Mouse (Mus musculus): ENCODE measurements at regions not wholly inside any gene's neighbourhood (a gene's known extent, or its start where the extent isn't known, plus 50 kb on each side); places are given as distances from the start of the nearest gene placed in this dataset.
A peak's percentile ranks its signal among the peaks of the same experiment; 100 is the strongest.

DNA sequence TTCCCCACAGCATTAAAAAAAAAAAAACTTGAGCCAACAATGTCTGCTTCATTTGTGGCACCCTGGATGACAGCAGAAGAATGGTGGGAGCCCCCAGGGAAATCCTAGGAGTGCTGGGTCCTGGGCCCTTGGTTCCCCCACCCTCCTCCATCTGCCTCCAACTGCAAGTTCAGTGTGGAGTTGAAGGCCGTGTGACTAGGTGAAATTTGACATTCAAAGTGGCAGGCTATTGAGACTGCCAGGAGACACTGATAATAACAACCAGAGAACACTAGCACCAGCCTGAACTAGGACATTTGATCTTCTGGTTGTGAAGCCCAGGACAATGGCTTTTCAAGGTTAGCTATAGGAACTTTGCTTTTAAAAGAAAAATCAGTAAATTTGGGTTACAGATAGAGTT is 74.0 kb downstream of the Adamts15 start:
- no peak overlapping the region for H3K27ac ChIP-seq (replicated peaks; ENCODE audit: low read depth, low read length)
- H3K4me3 ChIP-seq (ENCODE audit: insufficient read depth, low read depth, low read length) = no peak overlapping the region
- no peaks in the 10 kb centered on the region for H3K4me1 ChIP-seq (ENCODE audit: control insufficient read depth, insufficient read depth, insufficient read length, low read length)

DNA sequence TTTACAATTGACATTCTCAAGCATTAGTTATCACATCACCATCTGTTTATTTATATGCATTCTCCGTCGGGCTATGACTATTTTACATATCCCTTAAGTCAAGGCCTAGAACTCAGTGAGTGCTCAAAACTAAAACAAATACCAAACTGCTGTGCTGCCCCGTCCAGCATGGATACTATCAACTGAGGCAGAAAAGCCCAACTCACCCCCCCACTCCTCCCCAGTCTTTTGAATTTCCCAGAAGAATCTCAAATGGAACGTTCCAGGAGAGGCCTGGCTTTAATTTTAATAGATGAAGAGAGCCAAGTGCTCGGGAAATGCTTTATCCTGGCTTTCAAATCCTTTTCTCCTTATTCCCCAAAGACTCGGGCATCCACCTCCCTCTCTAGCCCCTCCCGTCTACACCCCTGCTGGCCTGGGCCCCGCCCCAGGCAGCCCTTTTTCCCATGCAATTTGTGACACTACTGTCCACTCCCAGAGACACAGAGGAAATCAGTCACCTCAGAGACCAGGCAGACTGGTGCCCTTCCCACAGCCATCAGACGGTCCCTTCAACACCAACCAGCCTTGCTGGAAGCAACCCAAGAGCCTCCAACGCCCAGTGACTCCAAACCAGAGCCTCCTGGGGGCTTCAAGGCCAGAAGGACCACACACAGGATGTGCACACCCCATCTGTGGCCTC is 76.5 kb downstream of the Adamts15 start:
- Histone ChIP-seq H3K4me1 (ENCODE audit: control insufficient read depth, insufficient read depth, insufficient read length, low read length) (no peaks in the 10 kb centered on the region), H3K4me3 (ENCODE audit: insufficient read depth, low read depth, low read length) (no peak overlapping the region), H3K27ac (replicated peaks; ENCODE audit: low read depth, low read length) (no peak overlapping the region)

DNA sequence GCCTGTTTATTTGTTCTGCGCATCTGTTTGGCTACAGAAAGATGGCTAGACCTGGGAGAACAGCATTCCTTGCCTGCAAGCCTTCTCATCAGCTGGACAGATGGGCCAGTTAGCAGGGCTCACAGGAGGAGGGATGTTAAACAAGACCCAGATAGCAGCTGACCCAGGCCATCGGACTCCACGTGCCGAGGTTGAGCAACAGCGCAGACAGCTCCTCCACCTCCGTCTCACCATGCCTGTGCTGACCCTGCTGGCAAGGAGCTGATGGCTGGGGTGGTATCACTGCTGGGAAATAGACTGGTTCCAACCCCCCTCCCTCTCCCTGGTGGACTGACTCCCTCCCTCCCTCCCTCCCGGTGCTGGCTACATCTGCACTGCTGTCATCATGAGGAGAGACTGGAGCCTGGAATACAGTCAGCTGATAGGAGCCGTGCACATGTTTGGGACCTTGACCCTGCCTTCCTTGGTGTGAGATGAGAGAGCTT is 78.1 kb downstream of the Adamts15 start:
- Histone ChIP-seq H3K27ac (replicated peaks; ENCODE audit: low read depth, low read length) (no peak overlapping the region), H3K4me1 (ENCODE audit: control insufficient read depth, insufficient read depth, insufficient read length, low read length) (no peaks in the 10 kb centered on the region), H3K4me3 (ENCODE audit: insufficient read depth, low read depth, low read length) (no peak overlapping the region)

DNA sequence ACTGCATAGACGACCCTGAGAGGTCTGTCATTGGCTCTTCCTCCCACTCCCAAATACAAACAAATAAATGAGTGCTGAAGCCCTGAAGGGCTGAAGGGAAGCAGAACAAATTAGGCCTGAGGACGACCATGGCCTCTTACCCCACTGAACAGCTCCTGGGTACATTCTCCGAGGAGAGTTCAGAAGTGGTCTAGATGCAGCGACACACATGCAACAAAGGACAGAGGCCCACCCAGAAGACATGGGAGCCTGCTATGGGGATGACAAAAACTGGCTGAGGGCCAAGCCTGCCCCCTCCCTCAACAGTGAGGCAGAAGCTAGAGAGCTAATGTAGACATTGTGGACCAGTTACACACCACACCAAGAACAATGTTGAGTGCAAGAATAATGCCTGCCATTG is 87.3 kb downstream of the Adamts15 start:
- Histone ChIP-seq H3K4me3 (ENCODE audit: insufficient read depth, low read depth, low read length) (no peak overlapping the region), H3K4me1 (ENCODE audit: control insufficient read depth, insufficient read depth, insufficient read length, low read length) (no peaks in the 10 kb centered on the region), H3K27ac (replicated peaks; ENCODE audit: low read depth, low read length) (no peak overlapping the region)

DNA sequence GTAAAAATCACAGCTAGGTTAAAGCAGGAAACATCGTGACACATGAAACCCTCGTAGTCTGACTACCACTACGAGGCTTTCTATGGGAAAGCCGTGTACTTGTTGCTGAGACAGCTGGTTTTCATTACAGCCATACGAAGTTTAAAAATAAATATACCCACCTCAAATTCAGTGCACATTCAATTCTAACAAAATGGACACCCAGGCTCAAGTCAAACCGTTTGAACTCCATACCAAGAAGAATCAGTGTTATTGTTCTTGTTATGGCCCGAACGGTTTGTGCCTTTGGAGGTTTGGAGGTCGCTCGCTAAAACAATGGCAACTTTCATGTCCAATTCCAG is 87.7 kb downstream of the Adamts15 start:
- Histone ChIP-seq H3K4me1 (ENCODE audit: control insufficient read depth, insufficient read depth, insufficient read length, low read length) (no peaks in the 10 kb centered on the region), H3K27ac (replicated peaks; ENCODE audit: low read depth, low read length) (no peak overlapping the region), H3K4me3 (ENCODE audit: insufficient read depth, low read depth, low read length) (no peak overlapping the region)

DNA sequence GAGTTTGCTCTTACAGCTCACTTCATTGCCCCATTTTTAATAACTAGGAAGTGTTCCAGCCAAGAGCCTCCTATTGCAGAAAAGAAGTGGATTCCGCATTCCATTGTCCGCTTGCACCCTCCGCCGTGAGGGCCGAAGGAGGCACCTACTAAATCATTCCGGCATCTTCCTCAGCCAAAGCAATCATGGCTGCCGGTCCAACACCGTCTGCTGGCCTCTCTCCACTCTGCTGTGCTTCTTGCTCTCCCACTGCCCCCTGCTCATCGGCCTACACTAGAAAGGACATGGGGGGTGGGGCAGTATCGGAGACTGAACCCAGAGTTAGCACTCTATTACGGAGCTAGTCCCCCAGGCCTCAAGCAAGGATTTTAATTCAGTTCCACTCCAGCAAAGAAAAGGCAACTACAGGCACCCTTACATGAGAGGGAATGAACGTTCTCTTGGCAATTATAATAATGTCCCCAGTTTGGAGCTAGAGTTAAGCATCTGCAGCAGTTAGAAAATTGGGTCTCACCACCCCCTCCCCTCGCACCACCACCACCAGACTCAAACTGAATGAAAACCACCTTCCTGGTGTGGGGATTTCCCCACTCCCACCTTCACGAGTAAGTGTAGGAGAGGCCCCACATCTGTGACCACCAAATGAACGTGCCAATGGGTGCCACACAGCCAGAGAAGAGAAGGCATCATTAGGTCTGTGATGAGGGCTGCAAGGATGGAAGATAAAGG is 88.3 kb downstream of the Adamts15 start:
- H3K4me3 ChIP-seq (ENCODE audit: insufficient read depth, low read depth, low read length) = no peak overlapping the region
- H3K4me1 ChIP-seq (ENCODE audit: control insufficient read depth, insufficient read depth, insufficient read length, low read length) = no peaks in the 10 kb centered on the region
- no peak overlapping the region for H3K27ac ChIP-seq (replicated peaks; ENCODE audit: low read depth, low read length)

DNA sequence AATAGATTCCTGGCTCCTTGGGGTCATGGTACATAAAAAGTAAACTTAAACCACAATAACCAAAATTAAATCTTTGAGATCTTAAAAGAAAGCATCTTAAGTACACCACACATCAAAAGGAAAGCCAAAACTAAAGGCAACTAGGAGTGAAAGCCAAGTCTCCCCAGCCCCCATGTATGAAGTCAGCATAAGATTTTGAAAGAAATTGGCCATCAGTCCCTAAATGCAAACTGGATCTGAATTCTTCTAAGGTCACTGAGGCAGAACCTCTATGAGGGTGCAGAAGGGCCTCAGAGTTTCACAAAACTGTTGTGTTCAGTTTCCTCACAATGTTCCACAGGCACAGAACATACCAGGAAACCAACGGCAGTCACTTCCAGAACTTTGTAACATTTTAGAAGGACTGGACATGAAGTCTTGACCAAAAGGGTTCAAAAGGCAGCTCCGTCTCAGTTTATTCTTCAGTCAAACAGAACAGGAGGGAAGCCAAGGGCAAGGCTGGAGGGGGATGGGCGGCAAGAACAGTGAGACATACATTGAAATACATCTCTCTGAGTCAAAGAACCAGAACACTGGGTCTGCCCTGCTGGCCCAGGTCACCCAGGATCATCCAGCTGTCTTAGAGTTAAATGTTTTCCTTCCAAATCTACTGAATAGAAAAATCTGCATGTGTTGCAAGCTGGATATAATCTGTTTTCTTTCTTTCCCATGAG is 92.9 kb downstream of the Adamts15 start:
- Histone ChIP-seq H3K27ac (replicated peaks; ENCODE audit: low read depth, low read length) (no peak overlapping the region), H3K4me1 (ENCODE audit: control insufficient read depth, insufficient read depth, insufficient read length, low read length) (no peaks in the 10 kb centered on the region), H3K4me3 (ENCODE audit: insufficient read depth, low read depth, low read length) (no peak overlapping the region)

DNA sequence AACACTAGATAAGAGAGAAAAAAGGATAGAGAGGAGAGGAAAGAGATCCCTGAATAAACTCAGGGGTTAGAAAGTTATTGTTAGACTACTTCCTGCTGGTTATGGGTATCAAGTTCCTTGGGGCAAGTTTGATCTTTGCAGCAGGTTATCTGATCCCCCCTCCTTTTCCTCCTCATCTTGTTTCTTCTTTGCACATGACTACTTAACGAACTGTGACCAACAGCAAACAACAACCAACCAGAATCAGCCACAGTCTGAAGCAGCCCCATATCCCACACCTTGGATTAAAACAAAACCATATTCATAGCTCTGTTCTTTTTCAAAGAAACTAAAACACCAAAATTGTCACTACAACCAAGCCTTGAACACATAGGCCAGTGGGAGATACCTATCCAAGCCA is 94.5 kb downstream of the Adamts15 start:
- no peak overlapping the region for H3K4me3 ChIP-seq (ENCODE audit: insufficient read depth, low read depth, low read length)
- no peaks in the 10 kb centered on the region for H3K4me1 ChIP-seq (ENCODE audit: control insufficient read depth, insufficient read depth, insufficient read length, low read length)
- no peak overlapping the region for H3K27ac ChIP-seq (replicated peaks; ENCODE audit: low read depth, low read length)

DNA sequence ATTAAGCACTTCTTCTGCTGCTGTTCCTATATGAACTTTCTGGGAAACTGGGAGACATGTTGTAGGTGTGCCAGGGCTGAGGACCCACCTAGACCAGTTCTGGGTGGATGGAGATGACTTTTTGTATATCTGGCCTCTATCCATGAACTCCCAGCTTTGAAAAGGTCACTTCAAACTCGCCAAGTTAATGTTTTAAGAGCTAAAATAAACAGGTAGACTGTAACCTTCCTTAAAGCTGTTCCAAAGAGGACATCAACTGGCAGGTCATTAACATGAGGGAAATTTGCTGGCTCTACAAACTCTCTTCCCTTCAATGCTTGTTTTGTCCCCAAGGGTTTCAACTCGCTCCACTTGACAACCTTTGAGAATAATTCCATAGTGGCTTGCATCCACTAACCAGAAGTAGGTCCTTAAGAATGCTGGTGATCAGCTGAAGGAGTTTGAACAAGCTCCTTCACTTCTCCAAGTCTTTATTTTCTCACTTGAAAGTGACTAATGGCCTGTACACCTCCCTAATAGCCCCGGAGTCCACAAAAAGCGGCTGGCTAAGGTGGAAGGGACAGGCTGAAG is 98.1 kb downstream of the Adamts15 start:
- Histone ChIP-seq H3K4me3 (ENCODE audit: insufficient read depth, low read depth, low read length) (no peak overlapping the region), H3K27ac (replicated peaks; ENCODE audit: low read depth, low read length) (no peak overlapping the region), H3K4me1 (ENCODE audit: control insufficient read depth, insufficient read depth, insufficient read length, low read length) (no peaks in the 10 kb centered on the region)

DNA sequence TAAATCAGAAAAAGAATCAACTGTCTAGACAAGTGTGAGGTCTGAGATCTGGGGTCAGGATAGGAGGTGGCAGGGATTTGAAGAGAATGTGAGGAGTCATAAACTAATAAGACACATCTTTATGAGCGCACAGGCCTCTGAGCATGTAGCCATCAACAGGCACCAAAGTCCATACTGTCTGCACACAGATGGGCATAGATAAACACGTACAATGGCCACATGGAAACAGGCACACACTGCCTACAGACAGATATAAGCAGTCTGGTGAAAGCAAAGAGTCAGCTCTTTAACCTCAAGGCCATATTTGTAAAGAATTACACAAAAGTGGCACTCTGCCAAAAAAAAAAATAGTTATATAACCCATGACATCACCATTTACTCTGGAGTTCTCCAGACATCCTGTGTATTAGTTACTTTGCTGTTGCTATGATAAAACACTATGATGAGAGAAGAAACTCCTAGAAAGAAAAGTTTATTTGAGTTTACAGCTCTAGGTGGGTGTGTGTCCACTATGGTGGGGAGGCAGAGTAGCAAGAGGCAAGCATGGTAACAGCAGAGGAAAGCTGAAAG is 101.4 kb downstream of the Adamts15 start:
- H3K4me1 ChIP-seq (ENCODE audit: control insufficient read depth, insufficient read depth, insufficient read length, low read length) = no peaks in the 10 kb centered on the region
- H3K4me3 ChIP-seq (ENCODE audit: insufficient read depth, low read depth, low read length) = no peak overlapping the region
- no peak overlapping the region for H3K27ac ChIP-seq (replicated peaks; ENCODE audit: low read depth, low read length)

DNA sequence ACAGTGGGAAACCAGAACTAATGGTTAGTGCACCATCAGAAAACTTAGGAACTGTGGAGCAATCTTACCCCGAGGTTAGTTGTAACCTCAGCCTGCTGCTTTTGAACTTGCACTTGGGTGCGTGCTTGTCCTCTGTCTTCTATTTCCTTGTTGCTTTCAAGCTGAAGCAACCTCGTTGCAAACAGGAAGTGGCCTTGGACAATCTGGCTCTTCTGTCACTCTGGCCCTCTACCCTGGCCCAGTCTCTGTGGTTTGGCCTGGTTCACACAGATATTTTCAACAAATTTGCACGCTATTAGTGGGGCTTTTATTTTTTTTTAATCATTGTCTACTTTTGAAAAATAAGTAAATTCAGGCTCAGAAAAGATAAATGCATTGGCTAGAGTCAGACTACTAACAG is 109.0 kb downstream of the Adamts15 start:
- H3K27ac ChIP-seq (replicated peaks; ENCODE audit: low read depth, low read length) = no peak overlapping the region

DNA sequence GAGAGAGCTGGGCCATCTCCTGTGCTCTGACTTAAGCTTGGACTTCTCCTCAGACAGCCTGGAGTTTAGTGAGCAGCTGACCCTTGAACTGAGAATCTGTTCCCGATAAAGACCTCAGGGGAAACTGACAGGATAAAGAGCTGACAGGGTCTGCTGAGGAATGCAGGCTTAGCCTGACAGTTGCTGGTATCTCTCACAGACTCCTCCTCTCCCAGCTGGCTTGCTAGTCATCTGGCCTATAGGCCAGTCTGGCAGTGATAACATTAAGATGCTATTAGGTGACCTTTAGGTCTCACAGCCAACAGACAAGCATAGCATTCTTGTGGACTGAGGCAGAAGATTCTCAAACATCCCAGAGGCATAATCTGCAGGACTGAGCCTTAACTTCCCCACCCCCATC is 111.4 kb downstream of the Adamts15 start:
- Histone ChIP-seq H3K4me3 (ENCODE audit: insufficient read depth, low read depth, low read length) (no peak overlapping the region), H3K27ac (replicated peaks; ENCODE audit: low read depth, low read length) (no peak overlapping the region), H3K4me1 (ENCODE audit: control insufficient read depth, insufficient read depth, insufficient read length, low read length) (0 out of 2 replicates have a peak, but pooled peaks cover 3% of the 10 kb centered on the region)

More for the DNA sequence above, 109.0 kb downstream of the Adamts15 start:
- H3K4me1 ChIP-seq (ENCODE audit: control insufficient read depth, insufficient read depth, insufficient read length, low read length) = 0 out of 2 replicates have a peak, but pooled peaks cover 3% of the 10 kb centered on the region
- H3K4me3 ChIP-seq (ENCODE audit: insufficient read depth, low read depth, low read length) = no peak overlapping the region

DNA sequence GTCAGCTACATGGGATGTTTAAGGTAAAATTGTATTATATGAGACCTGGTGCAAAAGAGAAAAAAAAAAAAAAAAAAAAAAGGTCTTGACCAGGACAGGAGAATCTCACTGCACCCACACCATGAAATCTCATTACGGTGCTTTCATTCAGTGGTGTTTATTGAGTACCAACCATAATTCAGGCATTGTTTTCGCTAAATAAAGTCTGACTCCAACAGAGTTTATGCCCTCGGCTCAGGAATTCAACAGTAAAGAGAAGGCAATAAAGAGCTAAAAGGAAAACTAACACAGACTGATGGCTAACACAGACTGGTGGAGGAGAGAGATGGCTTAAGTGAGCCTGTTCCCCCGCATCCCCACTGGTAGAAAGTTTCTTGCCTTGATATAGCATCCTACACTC is 112.0 kb downstream of the Adamts15 start:
- no peak overlapping the region for H3K4me3 ChIP-seq (ENCODE audit: insufficient read depth, low read depth, low read length)
- H3K4me1 ChIP-seq (ENCODE audit: control insufficient read depth, insufficient read depth, insufficient read length, low read length) = 0 out of 2 replicates have a peak, but pooled peaks cover 3% of the 10 kb centered on the region
- no peak overlapping the region for H3K27ac ChIP-seq (replicated peaks; ENCODE audit: low read depth, low read length)

DNA sequence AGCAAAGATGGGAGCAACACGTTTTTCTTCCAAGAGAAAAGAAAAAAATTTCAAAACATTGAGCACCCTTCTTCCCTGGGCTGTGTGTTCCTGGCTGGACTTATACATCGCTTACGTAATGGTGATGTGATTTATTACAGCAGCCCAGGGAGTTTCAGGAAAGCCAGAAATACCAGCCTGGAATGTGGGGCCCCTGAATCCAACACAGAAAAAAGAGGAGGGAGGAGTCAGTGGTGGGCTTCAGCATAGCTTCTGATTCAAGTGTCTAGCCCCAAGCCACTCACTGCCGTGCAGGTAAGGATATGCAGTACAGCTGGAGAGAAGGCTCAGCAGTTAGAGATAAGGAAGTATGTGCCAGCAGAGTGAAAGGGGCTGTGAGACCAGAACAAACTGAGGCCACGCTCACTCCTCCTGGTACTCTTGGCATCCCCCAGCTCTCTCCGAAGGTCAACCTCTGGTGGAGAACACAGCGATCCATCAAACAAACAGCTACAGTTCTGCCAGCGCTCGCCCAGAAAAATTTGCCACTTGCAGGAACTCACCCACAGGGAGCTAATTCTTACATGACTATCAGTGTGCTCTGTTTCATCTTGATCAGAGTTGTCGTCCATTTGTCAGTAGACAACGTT is 113.3 kb downstream of the Adamts15 start:
- Histone ChIP-seq H3K27ac (replicated peaks; ENCODE audit: low read depth, low read length) (0 out of 2 replicates have a peak overlapping the region, but pooled peaks have one; percentile 11), H3K4me3 (ENCODE audit: insufficient read depth, low read depth, low read length) (no peak overlapping the region), H3K4me1 (ENCODE audit: control insufficient read depth, insufficient read depth, insufficient read length, low read length) (peaks cover 6% of the 10 kb centered on the region; the same call in 1 of the 2 replicates)

Measured in brown adipose tissue, adult 24 weeks (tissue).